Mouse (Mus musculus): ENCODE data around the gene Sugp2. TPM values are rescaled to one million over a fixed set of nuclear protein-coding genes. Genes with fewer than 3 reads are reported as not detected.

The Sugp2 gene
- total and polyA plus RNA-seq, 2 experiments from 2014 or later, result 75.7 to 139 TPM

DNA sequence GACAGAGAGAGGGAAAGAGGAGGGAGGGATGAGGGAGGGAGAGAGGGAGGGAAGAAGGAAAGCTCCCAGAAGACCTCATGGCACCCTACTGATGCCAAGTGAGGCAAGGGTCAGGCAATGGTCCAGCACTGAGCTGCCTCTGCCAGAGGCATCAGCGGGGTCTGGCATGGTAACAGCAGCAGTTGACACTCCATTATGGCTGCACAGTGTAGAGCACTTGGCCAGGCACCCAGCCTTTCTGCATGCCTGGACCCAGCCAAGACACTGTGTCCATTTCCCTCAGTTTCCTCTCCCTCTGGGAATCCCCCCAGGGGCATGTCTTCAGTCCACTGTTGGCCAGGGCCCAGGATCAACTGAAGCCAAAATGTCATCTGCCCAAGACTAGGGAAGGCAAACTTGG is 17.5 kb upstream of the Sugp2 start:
- DNase-seq (ENCODE audit: low spot score), result peak; percentile 90
- no peaks in the 10 kb centered on the region for H3K27me3 ChIP-seq (ENCODE audit: insufficient read depth, low read length)
- TF ChIP-seq CTCF (IDR thresholded peaks at IDR 0.05), result no peak
- no peak for ATAC-seq (ENCODE audit: low FRiP score)
- no peak overlapping the region for H3K4me2 ChIP-seq (ENCODE audit: low read depth, low read length, poor library complexity, severe bottlenecking)
- no peak overlapping the region for H3K9ac ChIP-seq (replicated peaks; ENCODE audit: low read length, poor library complexity, severe bottlenecking)
- no peaks in the 10 kb centered on the region for H3K9me3 ChIP-seq (ENCODE audit: low read length)
- 40% methylated on average over 1 of the region's 1 CpGs for WGBS
- no peaks in the 10 kb centered on the region; the same call in 1 of the 2 replicates for H3K4me1 ChIP-seq (ENCODE audit: insufficient read depth, low read length)
- no peak overlapping the region for H3K27ac ChIP-seq (ENCODE audit: low read depth, low read length)
- H3K36me3 ChIP-seq (ENCODE audit: insufficient read depth, low read length), result peaks cover 7% of the 10 kb centered on the region; the same call in 1 of the 2 replicates
- no peak overlapping the region for H3K4me3 ChIP-seq (ENCODE audit: low read depth, low read length)

DNA sequence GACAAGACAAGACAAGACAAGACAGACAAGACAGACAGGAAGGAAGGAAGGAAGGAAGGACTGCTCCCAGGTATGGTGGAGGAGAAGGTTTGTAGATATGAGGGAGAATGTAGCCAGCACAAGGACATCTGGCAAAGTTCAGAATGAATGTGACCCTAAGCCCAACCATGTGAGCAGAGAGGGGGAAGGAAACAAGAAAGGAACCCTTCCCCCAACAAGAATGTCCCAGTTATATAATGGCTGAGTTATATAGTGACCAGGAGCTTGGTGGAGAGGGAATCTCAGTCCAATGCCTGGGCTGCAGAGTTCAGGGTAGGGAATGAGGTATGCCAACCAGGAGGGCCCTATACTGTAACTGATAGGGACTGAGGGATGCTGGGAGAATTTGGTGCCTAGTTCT is 16.6 kb upstream of the Sugp2 start:
- no peaks in the 10 kb centered on the region for H3K9me3 ChIP-seq (ENCODE audit: low read length)
- no peaks in the 10 kb centered on the region; the same call in 1 of the 2 replicates for H3K4me1 ChIP-seq (ENCODE audit: insufficient read depth, low read length)
- peaks cover 16% of the 10 kb centered on the region for H3K36me3 ChIP-seq (ENCODE audit: insufficient read depth, low read length)
- DNase-seq (ENCODE audit: low spot score), result no peak
- no peak overlapping the region for H3K27ac ChIP-seq (ENCODE audit: low read depth, low read length)
- no peaks in the 10 kb centered on the region for H3K27me3 ChIP-seq (ENCODE audit: insufficient read depth, low read length)
- no peak for TF ChIP-seq CTCF (IDR thresholded peaks at IDR 0.05)
- ATAC-seq (ENCODE audit: low FRiP score), result no peak
- no peak overlapping the region for H3K4me2 ChIP-seq (ENCODE audit: low read depth, low read length, poor library complexity, severe bottlenecking)
- no peak overlapping the region for H3K9ac ChIP-seq (replicated peaks; ENCODE audit: low read length, poor library complexity, severe bottlenecking)
- H3K4me3 ChIP-seq (ENCODE audit: low read depth, low read length), result no peak overlapping the region

- no peaks in the 10 kb centered on the region for H3K27me3 ChIP-seq (ENCODE audit: insufficient read depth, low read length)
- no peak overlapping the region for H3K4me3 ChIP-seq (ENCODE audit: low read depth, low read length)
- 0 out of 2 replicates have a peak overlapping the region, but pooled peaks have one; percentile 13 for H3K9ac ChIP-seq (replicated peaks; ENCODE audit: low read length, poor library complexity, severe bottlenecking)
- no peaks in the 10 kb centered on the region for H3K9me3 ChIP-seq (ENCODE audit: low read length)
- H3K36me3 ChIP-seq (ENCODE audit: insufficient read depth, low read length), result peaks cover 34% of the 10 kb centered on the region
- no peak overlapping the region for H3K4me2 ChIP-seq (ENCODE audit: low read depth, low read length, poor library complexity, severe bottlenecking)
- ATAC-seq (ENCODE audit: low FRiP score), result no peak
- H3K27ac ChIP-seq (ENCODE audit: low read depth, low read length), result no peak overlapping the region
- TF ChIP-seq CTCF (IDR thresholded peaks at IDR 0.05), result no peak
- 57% methylated on average over 5 of the region's 5 CpGs for WGBS
- DNase-seq (ENCODE audit: low spot score), result peak; percentile 26
- no peaks in the 10 kb centered on the region; the same call in 1 of the 2 replicates for H3K4me1 ChIP-seq (ENCODE audit: insufficient read depth, low read length)
These were observed 14.8 kb upstream of the Sugp2 start for GRCm38 (mm10) chr8:70219107-70219684.

DNA sequence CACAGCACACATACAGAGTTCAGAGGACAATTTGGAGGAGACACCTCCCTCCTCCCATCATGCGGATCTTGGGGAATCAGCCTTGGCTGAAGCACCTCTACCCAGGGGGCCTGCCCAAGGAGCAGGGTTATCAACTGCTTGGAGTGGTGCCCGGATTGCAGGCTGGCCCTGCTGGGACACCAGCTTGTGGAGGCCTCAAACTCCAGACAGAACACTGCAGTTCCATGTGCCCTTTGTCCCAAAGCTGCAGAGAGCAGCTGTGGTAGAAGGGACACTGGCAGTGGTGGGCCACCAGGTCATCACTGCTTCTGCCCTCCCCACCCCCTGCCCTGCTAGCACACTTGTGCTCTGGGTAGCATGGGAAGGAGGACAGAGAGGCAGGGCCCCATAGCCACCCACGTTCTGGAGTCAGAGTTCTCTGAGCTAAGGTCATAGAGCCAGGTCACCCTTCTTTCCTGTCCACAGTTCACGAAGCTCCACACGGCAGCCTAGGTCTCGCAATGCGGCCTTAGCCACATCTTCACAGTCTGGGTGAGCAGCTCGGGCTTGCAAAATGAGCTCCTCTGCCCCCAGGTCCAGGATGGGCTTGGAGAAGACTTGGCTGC is 13.7 kb upstream of the Sugp2 start:
- no peak overlapping the region for H3K9ac ChIP-seq (replicated peaks; ENCODE audit: low read length, poor library complexity, severe bottlenecking)
- peaks cover 45% of the 10 kb centered on the region for H3K36me3 ChIP-seq (ENCODE audit: insufficient read depth, low read length)
- no peak overlapping the region for H3K4me2 ChIP-seq (ENCODE audit: low read depth, low read length, poor library complexity, severe bottlenecking)
- H3K4me3 ChIP-seq (ENCODE audit: low read depth, low read length), result no peak overlapping the region
- H3K27me3 ChIP-seq (ENCODE audit: insufficient read depth, low read length), result no peaks in the 10 kb centered on the region
- DNase-seq (ENCODE audit: low spot score), result no peak
- no peaks in the 10 kb centered on the region; the same call in 1 of the 2 replicates for H3K4me1 ChIP-seq (ENCODE audit: insufficient read depth, low read length)
- 76% methylated on average over 8 of the region's 8 CpGs for WGBS
- no peaks in the 10 kb centered on the region for H3K9me3 ChIP-seq (ENCODE audit: low read length)
- no peak overlapping the region for H3K27ac ChIP-seq (ENCODE audit: low read depth, low read length)
- ATAC-seq (ENCODE audit: low FRiP score), result no peak
- no peak for TF ChIP-seq CTCF (IDR thresholded peaks at IDR 0.05)

GRCm38 (mm10) chr8:70220911-70221310 is 13.1 kb upstream of the Sugp2 start:
- Histone ChIP-seq H3K9me3 (ENCODE audit: low read length) (no peaks in the 10 kb centered on the region), H3K36me3 (ENCODE audit: insufficient read depth, low read length) (peaks cover 45% of the 10 kb centered on the region), H3K27me3 (ENCODE audit: insufficient read depth, low read length) (no peaks in the 10 kb centered on the region), H3K27ac (ENCODE audit: low read depth, low read length) (no peak overlapping the region), H3K4me3 (ENCODE audit: low read depth, low read length) (no peak overlapping the region), H3K4me2 (ENCODE audit: low read depth, low read length, poor library complexity, severe bottlenecking) (no peak overlapping the region), H3K4me1 (ENCODE audit: insufficient read depth, low read length) (no peaks in the 10 kb centered on the region; the same call in 1 of the 2 replicates), H3K9ac (replicated peaks; ENCODE audit: low read length, poor library complexity, severe bottlenecking) (no peak overlapping the region)
- no peak for ATAC-seq (ENCODE audit: low FRiP score)
- 89% methylated on average over 3 of the region's 3 CpGs for WGBS
- no peak for TF ChIP-seq CTCF (IDR thresholded peaks at IDR 0.05)
- no peak for DNase-seq (ENCODE audit: low spot score)

- Histone ChIP-seq H3K4me2 (ENCODE audit: low read depth, low read length, poor library complexity, severe bottlenecking) (no peak overlapping the region), H3K4me3 (ENCODE audit: low read depth, low read length) (no peak overlapping the region), H3K9me3 (ENCODE audit: low read length) (no peaks in the 10 kb centered on the region), H3K27ac (ENCODE audit: low read depth, low read length) (no peak overlapping the region), H3K4me1 (ENCODE audit: insufficient read depth, low read length) (no peaks in the 10 kb centered on the region; the same call in 1 of the 2 replicates), H3K9ac (replicated peaks; ENCODE audit: low read length, poor library complexity, severe bottlenecking) (no peak overlapping the region), H3K27me3 (ENCODE audit: insufficient read depth, low read length) (no peaks in the 10 kb centered on the region), H3K36me3 (ENCODE audit: insufficient read depth, low read length) (peaks cover 45% of the 10 kb centered on the region)
- 93% methylated on average over 12 of the region's 12 CpGs for WGBS
- TF ChIP-seq CTCF (IDR thresholded peaks at IDR 0.05), result no peak
- no peak for DNase-seq (ENCODE audit: low spot score)
- no peak for ATAC-seq (ENCODE audit: low FRiP score)
These were observed 12.0 kb upstream of the Sugp2 start for GRCm38 (mm10) chr8:70222041-70222440.
